Mouse (Mus musculus): ENCODE data around the gene Tsnaxip1.

The Tsnaxip1 gene

GRCm38 (mm10) chr8:105860143-105860981 is 32.8 kb downstream of the Tsnaxip1 start, which contains the start of gene Nutf2:
Gene Nutf2 (plus strand): TSS chr8:105860580.
- in situ Hi-C loops (cut with MboI, MseI): no loop called here

DNA sequence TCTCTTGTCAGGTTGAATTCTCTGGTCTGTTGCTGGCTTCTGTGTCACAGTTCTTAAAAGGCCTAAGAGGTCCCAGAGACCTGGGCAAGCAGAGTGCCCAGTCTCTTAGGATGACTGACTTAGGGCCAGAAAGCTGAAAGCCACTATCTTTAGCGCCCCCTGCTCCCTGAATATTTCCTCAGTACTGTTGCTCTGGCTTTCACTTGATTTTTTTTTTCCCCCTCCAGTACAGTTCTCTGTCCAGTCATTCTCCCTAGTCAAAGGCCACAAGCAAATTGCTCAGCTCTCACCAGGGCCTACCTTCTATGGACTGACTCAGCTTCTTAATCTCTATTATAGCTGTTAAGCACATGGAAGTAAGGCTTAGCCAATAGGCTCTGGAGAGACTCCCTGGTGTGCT is 34.4 kb downstream of the Tsnaxip1 start:
- in situ Hi-C loops (cut with MboI, MseI): no loop called here

- in situ Hi-C loops (cut with MboI, MseI): no loop called here
These were observed 39.0 kb downstream of the Tsnaxip1 start for GRCm38 (mm10) chr8:105866364-105867029.

GRCm38 (mm10) chr8:105874301-105874700 is 46.8 kb downstream of the Tsnaxip1 start:
- in situ Hi-C loops (cut with MboI, MseI): no loop called here

DNA sequence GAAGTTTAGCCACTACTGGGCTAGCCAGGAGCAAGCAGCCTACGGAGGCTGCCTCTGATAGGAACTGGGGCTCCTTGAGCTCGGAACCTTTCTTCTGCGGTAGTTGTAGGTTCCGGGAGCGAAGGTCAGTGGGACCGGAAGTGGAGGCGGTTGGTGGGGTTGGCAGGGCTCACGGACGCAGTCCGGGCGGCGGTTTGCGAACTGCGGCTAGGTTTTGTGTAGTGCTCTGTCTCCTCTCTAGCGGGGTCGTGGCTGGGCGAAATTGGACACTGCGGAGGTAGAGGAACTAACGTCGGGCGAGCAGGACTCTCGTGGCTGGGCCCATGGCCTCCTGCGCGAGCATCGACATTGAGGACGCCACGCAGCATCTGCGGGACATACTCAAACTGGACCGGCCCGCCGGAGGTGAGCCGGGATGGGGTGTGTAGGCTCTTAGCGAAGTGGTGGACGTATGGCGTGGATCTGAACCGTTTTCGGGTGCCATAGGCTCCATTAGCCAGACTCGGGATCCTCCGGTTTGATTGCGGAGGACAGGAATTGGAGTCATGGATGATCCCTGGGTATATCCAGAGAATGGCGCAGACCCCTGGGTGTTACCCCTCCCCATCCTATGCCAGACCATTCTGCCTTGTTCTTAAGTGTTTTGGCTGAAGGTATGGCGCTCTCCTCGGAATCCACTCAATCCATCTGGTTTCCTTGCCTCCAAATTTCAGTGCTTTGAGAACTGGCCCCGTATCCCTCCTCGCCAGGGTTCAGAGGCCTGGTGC is 53.4 kb downstream of the Tsnaxip1 start, which contains the start of gene Edc4:
Gene Edc4, plus strand, starts transcription at position 128 of the 767 bp plus-strand sequence.
- in situ Hi-C loops (cut with MboI, MseI): no loop called here

GRCm38 (mm10) chr8:105889756-105890465 is 62.4 kb downstream of the Tsnaxip1 start:
- in situ Hi-C loops (cut with MboI, MseI): loop anchor here (5.0 kb wide), 1 partner anchor 42 kb away; the partner anchor contains the start of gene Ctrl (in 2 of the 2)

DNA sequence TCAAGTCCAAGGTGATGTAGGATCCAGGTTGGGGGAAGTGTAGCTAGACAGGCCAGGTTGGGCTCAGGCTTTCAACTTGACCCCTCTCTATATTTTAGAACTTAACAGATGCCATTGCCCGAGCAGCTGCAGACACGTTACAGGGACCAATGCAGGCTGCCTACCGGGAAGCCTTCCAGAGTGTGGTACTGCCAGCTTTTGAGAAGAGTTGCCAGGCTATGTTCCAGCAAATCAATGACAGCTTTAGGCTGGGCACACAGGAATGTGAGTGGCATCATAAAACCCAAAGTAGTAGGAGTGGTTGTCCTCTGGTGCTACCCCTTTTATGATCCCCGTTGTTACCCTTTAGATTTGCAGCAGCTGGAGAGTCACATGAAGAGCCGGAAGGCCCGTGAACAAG is 63.3 kb downstream of the Tsnaxip1 start:
- in situ Hi-C loops (cut with MboI, MseI): no loop called here

DNA sequence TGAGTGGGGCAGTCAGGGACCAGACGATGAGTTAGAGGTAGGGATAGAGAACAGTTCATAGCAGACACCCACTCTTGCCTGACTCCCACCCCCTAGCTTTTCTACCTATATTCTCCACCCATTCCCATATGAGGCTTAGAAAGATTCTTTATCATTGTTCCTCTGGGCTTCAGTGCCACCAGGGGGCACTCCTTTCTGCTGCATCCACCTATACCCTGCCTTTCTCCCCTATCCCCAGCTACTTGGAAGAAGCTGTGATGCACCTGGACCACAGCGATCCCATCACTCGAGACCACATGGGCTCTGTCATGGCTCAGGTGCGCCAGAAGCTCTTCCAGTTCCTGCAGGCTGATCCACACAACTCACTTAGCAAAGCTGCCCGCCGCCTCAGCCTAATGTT is 64.9 kb downstream of the Tsnaxip1 start:
- in situ Hi-C loops (cut with MboI, MseI): no loop called here

- in situ Hi-C loops (cut with MboI, MseI): no loop called here
These were observed 65.8 kb downstream of the Tsnaxip1 start, which contains the start of gene Nrn1l for GRCm38 (mm10) chr8:105893339-105893738. Gene Nrn1l (plus strand): TSS chr8:105893567.
